Mouse (Mus musculus) myocyte (in vitro differentiated cells): ENCODE data around the gene Flywch2.

Experiments used
- E2F4 ChIP-seq: IDR thresholded peaks from one replicate; pipeline ENCODE4 v1.6.1; 2011; ENCODE audit warnings: mild to moderate bottlenecking, control low read depth, moderate library complexity; ENCODE audit not compliant: insufficient read depth
- MAX ChIP-seq: IDR thresholded peaks from one replicate; pipeline ENCODE4 v1.6.1; 2011; ENCODE audit warnings: low read depth, mild to moderate bottlenecking, control low read depth
- MYOD1 ChIP-seq, 3 experiments: IDR thresholded peaks; one replicate each; pipeline ENCODE4 v1.6.1; 2011; ENCODE audit warnings: control low read depth in 2 of 3, low read depth in 2 of 3, mild to moderate bottlenecking in 2 of 3, moderate library complexity in 1 of 3; ENCODE audit not compliant: insufficient read length in 2 of 3, control insufficient read depth in 1 of 3
- MYOG ChIP-seq, 3 experiments: IDR thresholded peaks; one replicate each; pipeline ENCODE4 v1.6.1; 2011; ENCODE audit warnings: control low read depth in 2 of 3, low read depth in 2 of 3, mild to moderate bottlenecking in 2 of 3; ENCODE audit not compliant: insufficient read length in 2 of 3, control insufficient read depth in 1 of 3, insufficient read depth in 1 of 3
- POLR2A ChIP-seq: IDR thresholded peaks from one replicate; pipeline ENCODE4 v1.6.1; 2011; ENCODE audit warnings: low read depth, mild to moderate bottlenecking, control low read depth, moderate library complexity; ENCODE audit not compliant: insufficient read length
- POLR2AphosphoS2 ChIP-seq: IDR thresholded peaks from one replicate; pipeline ENCODE4 v1.6.1; 2011; ENCODE audit warnings: low read depth, control low read depth; ENCODE audit not compliant: insufficient read length
- REST ChIP-seq: IDR thresholded peaks from one replicate; pipeline ENCODE4 v1.6.1; 2011; ENCODE audit warnings: mild to moderate bottlenecking, control low read depth, moderate library complexity; ENCODE audit not compliant: insufficient read depth, insufficient read length
- USF1 ChIP-seq: IDR thresholded peaks from one replicate; pipeline ENCODE4 v1.6.1; 2011; ENCODE audit warnings: low read depth, mild to moderate bottlenecking, control low read depth, moderate library complexity

- no peak for TF ChIP-seq POLR2A
- no peak for TF ChIP-seq POLR2AphosphoS2
- TF ChIP-seq MAX: no peak
- TF ChIP-seq USF1: no peak
- no peak for TF ChIP-seq MYOD1 (IDR thresholded peaks at IDR 0.05; ENCODE audit: control insufficient read depth in 1 of 3, insufficient read length in 2 of 3, low read depth in 2 of 3)
- no peak for TF ChIP-seq E2F4
- no peak for TF ChIP-seq MYOG (IDR thresholded peaks at IDR 0.05; ENCODE audit: control insufficient read depth in 1 of 3, insufficient read depth in 1 of 3, insufficient read length in 2 of 3, low read depth in 2 of 3)
- no peak for TF ChIP-seq REST
Measured at GRCm38 (mm10) chr17:23815641-23816040, 29.8 kb upstream of the Flywch2 start.
